Mouse (Mus musculus): ENCODE measurements at regions not wholly inside any gene's neighbourhood (a gene's known extent, or its start where the extent isn't known, plus 50 kb on each side); places are given as distances from the start of the nearest gene placed in this dataset.

DNA sequence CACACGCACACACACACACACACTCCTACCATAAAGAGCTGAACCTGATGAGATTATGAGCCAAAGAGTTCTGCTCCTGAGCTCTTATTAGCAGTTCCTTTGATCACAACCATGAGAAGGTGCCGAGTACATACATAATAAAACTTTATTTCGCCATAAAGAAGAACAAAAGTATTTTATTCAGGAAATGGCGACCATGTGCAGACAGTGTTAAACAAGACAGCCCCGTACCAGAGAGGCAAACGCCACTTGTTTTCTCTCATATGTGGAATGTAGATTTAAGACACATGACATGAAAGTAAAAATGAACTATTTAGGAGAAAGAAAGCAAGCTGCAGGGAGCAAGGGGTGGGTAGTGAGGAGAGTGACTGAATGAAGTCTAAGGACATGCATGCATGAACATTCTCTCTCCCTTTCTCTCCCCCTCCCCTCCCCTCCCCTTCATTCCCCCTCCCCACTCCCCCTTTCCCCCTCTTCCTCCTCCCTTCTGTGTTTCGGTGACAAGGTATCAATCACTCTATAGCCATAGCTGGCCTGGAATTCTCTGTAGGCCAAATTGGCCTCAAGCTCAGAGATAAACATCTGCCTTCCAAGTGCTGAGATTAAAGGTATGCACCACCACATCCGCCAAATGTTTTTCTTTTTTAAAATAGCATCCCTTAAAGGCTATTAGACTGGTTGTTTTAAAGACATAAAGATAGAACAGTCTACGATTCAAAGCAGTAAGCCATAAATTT is 266.0 kb upstream of the Map3k7 start:
- no peak for DNase-seq (ENCODE audit: low spot score in 2 of 2)

DNA sequence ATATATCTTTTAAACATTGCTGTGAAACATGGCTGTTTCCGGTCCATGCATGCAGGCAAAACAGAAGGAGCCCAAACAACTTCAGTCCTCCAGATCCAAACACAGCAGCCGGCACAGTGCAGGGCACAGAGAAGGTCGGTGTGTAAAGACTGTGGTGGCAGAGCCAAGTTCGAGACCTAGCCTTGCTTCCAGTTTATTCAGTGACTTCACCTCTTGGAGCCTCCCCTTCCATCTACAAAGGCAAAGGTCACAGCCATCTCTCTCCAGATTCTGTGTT is 265.5 kb upstream of the Map3k7 start:
- no peak for DNase-seq (ENCODE audit: low spot score in 2 of 2)

DNA sequence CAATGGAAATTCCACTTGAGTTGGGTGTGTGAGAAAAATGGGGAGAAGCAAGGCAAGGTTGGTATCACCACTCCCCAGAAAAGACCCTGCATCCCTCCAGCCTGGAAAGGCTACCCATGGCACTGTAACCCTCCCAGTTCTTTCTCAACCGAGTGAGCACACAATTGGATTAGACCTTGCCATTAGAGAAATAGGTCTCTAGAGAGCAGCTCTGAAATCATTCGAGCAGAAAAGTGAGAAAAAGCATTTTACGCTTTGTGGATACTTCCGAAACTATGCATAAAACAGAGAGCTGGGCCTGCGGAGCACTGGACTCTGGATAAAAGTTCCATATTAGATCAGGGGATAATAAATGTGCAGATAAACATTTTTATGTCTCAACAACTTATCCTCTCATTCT is 264.6 kb upstream of the Map3k7 start:
- DNase-seq (ENCODE audit: low spot score in 2 of 2), result no peak

DNA sequence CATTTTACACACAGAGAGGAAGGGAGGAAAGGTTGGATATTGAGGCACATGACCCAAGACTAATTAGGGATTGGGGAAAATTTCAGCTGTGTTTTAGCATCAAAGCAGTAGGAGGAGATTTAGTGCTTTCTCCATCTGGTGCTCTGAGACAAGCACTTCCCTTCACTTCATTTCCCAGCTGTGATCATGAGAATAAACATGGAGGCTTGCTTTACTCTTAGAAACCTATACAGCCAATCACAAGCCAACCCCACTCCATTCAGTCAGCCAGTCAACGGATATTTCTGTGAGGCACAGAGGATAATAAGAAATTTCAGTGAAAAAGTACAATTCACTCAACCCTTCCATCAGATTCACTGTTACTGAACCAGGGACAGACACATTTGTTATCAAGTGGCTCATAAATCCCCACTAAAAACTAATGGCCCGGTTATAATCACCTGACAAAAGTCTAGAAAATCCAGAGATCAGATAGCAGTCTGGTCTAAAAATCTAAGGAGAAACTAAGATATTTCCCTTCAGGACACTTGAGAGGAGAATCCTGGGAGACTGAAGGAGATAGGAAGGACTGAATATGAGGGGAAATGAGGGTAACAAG is 249.7 kb upstream of the Map3k7 start:
- no peak for DNase-seq (ENCODE audit: low spot score in 2 of 2)

DNA sequence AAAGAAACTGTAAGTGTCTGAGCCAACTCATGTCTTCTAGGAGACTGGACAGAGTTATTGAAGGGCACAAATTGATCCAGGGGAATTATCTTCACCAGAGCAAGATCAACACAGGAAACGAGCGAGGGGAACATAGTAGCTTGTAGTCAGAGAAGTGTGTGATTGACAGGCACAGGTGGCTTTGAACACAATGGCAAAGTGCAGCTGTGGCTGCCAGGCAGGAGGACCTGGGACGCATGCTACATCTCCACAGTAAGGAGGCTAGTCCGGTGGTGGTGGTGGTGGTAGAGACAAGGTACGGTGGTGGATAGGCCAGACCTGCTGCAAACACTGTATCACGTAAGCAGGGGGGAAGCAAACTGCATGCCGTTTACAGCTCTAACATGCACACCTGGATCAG is 240.4 kb upstream of the Map3k7 start:
- DNase-seq (ENCODE audit: low spot score in 2 of 2), result no peak

DNA sequence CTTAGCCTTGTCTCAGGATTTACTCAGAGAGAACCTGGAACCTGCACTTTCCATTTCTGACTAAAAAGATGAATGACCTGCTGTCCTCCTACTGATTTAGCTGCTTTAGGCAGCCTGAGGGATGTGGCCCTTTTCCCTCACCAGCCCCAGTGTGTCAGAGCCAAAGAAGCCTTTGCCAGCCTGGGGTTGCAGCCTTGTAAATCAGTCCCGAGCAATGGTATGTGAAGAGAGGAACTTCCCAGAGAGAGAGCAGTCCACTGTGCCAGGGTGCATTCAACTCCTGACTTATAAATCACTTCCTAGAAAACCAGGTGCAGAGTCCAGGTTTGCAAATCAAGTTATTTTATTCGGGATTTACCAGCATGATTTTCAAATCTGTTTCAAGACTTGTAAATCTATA is 239.5 kb upstream of the Map3k7 start:
- no peak for DNase-seq (ENCODE audit: low spot score in 2 of 2)

DNA sequence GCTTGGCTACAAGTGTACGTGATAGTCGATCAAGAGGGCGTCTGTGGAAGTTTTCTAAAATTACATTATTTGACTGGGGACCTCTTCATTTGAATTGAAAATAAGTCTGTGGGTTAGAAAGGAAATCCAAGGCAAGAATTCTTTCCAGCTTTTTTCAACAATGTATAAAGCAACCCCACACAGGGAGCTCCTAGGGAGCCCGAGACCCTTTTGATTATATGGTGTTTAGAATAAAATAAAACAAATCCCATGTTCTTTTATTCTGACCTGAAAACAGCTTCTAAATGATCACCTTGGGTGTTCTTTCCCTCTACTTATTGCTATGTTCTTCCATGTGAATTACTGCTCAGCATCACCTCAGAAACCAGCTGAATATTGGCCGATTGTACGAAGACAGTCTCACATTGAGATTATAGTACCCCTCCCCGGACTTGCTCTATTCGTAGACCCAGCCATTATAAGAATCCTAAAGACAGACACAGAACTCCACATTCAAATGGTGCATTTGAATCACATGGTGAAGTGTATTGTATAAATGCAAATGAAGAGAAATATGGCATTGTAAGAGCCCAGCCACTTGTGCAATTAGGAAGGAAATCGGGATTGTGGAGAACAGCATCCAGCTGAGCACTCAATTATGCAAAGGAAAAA is 236.3 kb upstream of the Map3k7 start:
- DNase-seq (ENCODE audit: low spot score in 2 of 2), result no peak

DNA sequence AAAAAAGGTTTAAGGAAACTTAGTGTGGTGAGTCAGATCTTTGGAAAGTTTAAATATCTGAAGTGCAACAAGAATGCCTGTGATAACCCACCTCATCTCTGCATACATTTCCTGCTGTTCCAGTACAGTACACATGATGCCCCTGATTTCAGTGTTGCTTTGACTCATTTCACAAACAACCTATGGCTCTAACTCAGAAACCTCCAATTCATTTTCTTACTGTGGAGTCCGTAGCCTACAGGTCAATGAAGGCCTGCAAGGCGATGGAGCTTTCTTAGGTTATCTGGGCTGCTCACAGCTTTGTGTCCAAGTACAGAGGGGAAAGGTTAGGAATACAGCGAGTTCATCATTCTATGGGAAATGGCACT is 235.8 kb upstream of the Map3k7 start:
- DNase-seq (ENCODE audit: low spot score in 2 of 2), result no peak

DNA sequence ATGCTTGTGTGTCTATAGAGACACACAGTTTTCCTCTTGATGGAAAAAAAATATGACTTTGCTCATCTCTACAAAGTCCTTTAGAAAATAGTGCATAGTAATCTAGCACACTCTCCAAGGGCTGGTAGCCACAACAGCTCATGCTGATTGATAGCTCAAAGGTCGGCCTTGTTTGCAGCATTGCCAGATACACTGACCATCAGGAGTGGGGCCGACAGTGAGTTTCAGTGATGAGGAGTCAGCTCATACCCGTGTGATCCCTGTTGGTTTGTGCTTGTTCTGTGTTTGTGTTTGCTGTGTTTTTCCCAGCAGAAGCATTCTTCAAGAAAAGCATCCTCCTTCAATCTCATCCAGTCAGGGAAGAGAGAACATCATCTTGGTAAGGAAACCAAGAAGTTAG is 220.1 kb upstream of the Map3k7 start:
- DNase-seq (ENCODE audit: low spot score in 2 of 2), result no peak

DNA sequence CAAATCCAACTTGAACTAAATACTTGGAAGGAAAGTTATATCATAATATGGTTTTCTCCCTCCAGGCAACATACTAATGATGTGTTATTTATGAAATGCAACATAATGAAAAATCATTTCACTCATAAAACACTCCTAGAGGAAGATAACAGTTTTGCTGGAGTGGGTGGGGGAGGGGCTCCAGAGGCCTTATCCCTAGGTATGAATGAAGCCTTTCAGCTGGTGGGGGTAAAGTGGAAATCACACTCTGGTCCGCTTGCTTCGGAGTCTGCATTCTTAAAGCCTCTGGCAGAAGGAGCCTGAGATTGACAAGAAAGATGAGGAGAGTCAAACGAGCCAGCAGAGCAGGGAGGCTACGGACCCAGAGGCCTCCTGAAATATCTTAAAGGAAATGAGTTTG is 219.5 kb upstream of the Map3k7 start:
- DNase-seq (ENCODE audit: low spot score in 2 of 2), result no peak

DNA sequence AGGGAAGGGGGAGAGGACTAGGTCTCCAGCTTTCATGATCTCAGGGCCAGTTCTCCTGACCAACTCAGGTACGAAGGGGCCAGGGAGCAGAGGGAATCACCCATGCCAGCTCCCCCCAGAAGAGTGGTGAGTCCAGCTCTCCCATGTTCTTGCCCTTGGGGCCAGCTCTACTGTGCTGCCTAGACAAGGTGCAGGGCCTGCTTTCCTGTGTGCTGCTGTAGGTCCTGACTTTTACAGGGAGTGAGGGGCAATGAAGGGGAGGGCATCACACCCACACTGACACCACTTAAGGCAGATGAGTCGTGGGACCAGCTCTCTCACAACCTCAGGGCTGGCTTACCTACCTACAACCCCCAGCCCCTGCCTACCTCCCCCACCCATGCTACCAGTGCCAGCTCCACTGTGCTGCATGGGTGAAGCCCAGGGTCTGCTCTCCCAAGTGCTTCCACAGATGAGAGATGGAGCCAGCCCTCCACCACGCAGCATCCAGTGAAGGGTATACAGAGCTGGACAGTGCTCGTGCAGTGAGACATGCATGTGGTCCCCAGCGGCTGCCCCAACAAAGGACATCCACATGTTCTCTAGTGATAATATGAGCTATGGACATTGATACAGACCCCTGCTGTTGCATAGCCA is 210.1 kb upstream of the Map3k7 start:
- DNase-seq (ENCODE audit: low spot score in 2 of 2), result no peak

DNA sequence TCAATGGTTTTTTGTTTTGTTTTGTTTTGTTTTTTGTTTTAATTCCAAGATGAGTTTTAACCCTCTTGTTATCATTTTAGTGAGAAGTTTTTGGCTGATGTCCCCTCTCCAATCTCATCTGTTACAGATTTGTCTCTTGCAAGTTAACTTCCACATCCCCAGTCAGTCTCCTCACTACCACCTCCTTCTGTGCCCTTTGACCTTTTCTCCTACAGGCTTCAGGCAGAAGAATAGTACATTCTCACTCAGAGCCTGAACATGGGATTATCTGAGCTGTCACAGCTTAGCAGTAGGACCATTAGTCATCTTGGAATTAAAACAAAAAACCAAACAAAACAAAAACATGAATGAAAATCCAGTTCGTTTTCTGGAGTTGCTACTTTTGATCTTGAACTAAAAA is 206.8 kb upstream of the Map3k7 start:
- DNase-seq (ENCODE audit: low spot score in 2 of 2), result no peak

DNA sequence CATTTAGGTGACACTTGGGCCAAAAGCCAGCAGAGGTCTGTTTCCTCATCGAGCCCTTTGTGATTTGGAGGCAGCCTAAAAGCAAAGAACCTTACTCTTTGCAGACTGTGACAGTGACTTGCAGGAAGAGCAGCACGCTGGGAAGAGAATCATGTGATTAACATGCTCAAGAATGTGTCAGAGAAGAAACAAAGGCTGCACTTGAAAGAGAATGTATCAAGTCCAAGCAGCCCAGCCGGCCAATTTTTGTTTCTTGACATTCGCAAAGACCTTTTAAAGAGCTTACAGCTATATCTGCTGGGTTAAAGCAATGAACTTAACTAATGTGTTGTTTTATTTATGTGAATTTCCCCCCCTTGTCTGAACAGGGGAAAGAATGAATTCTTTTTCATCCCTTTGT is 203.8 kb upstream of the Map3k7 start:
- no peak for DNase-seq (ENCODE audit: low spot score in 2 of 2)

DNA sequence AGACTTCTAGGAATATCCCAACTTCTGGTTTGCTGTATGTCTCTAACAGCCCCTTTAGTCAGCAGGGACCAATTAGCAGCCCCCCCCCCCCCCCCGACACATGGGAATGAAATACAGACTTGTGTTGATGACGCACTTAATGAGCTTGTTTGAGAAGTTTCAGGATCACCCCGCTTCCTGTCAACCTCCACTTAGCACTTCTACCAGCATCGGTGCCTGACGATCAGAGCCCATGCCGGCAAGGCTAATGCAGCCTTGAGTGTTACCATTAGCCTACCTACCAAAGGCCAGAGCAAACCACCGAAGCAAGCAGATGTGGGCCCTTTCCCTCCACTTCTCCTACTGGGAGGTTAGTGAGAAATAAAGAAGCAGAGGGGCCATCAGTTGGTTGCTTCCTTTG is 201.7 kb upstream of the Map3k7 start:
- DNase-seq (ENCODE audit: low spot score in 2 of 2), result no peak

DNA sequence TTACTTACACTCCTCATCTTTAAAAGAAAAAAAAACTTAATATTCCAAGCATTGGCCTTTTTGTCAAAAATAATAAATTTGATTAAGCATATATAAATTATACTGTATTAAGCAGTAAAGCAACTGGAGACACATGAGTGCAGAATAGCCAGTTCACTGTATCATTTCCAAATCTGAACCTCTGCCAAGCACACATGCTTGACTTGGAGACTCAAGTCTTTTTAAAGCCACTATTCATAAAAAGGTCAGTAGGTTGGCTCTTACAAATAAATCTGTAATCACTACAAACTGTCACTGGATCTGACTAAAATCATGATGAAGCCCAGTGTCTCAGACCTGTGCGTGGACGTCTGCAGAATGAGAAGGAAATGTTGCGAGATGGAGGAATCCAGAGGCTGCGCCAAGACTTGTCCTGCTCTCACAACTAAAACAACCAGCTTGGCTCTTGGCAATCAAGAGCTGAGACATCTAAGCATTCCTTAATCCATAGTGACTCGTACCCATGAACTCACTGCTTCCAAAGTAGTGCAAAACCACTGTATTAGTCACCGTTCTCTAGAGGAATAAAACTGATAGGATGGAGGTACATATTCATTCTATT is 195.8 kb upstream of the Map3k7 start:
- DNase-seq (ENCODE audit: low spot score in 2 of 2), result no peak

DNA sequence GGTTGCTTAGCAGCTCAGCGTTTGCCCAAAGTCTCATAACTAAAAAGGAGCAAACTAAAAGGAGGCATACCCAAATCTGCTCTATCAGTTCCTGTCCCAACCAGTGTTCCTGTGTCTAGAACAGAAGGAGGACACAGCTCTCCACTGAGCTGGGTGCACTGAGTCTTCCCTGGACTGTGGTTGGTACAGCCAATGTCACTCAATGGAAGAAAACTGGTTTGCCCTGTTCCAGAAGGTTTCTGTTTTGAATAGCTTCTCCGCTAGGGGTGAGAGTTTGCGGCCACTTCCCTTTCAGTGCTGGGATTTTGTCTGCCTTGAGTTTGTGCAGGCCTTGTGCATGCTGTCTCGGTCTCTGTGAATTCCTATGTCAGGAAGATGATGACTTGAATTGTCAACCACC is 194.6 kb upstream of the Map3k7 start:
- no peak for DNase-seq (ENCODE audit: low spot score in 2 of 2)

DNA sequence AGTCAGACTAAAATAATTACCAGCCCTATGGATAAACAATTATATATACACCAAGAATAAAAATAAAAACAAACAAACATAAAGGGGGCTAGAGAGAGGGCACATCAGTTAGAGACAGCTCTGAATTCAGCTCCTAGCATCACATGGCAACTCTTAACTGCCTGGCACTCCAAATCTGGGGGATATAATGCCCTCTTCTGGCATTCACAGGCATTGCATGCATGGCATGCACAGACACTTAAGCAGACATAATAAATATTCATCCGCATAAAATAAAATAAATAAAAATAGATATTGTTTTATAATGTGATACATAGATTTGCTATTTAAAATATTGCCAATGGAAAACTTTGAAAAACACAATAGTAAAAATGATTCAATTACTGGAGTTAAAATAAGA is 177.6 kb upstream of the Map3k7 start:
- DNase-seq (ENCODE audit: low spot score in 2 of 2), result no peak

DNA sequence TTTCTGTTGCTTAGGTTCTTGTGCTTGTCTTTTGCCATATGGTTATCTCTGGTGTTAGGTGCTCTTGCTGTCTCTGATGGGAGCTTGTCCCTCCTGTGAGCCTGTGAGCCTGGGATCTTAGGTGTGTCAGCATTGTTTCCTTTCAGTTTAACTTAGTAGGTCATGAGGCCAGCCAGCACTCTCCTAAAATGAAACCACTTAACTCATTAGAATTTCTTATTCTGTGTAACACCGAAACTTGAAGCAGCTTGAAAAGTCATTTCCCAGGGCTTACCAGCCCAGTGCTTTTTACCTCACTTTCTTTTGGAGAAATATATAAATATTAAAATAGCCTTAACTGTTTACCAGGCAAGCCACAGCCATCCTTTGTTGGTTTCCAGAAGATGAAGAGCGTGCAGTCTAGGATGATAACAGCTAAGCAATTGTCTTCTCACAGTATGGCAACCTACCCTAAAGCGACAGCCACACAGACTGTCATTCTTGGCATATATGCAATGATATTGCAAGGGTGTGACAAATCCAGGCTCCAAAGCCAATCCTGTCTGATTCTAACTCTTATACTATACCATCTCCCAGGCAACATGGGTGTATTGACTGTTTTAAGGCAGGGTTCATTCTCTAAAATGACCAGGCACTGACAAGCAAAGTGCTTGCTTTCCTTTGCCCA is 146.2 kb upstream of the Map3k7 start:
- DNase-seq (ENCODE audit: low spot score in 2 of 2), result no peak

DNA sequence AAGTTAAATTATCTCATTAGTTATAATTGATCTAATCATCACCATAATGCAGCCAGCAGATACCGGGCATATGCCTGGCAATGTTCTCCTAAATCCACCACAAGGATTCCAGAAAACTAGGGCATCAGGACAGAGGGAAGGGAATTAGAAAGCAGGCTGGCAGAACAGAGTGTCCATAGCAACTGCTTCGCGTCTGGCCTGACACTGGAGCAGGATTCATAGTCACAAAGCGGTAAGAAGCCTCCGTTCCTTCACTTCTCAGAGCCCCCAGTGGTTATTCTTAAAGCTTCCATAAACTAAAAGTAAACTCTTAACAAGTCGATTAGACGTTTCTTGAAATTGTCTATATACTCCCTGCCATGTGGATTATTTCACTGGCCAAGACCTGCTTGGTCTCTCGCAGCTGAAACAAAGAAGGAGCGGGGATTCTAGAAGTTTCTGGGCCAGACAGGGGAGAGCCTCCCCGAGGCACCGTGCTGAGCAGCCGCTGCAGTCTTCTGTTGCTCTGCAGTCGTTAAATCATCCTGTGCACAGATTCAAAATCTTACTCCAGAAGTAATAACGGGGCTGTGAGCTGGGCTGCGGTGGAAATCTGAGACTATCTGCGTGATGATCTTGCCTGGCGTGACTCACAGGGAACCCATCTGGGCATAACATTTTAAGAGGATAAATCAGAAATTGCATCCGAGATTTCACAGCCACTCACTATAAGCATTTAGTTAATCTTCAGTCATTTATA is 144.2 kb upstream of the Map3k7 start:
- no peak for DNase-seq (ENCODE audit: low spot score in 2 of 2)

DNA sequence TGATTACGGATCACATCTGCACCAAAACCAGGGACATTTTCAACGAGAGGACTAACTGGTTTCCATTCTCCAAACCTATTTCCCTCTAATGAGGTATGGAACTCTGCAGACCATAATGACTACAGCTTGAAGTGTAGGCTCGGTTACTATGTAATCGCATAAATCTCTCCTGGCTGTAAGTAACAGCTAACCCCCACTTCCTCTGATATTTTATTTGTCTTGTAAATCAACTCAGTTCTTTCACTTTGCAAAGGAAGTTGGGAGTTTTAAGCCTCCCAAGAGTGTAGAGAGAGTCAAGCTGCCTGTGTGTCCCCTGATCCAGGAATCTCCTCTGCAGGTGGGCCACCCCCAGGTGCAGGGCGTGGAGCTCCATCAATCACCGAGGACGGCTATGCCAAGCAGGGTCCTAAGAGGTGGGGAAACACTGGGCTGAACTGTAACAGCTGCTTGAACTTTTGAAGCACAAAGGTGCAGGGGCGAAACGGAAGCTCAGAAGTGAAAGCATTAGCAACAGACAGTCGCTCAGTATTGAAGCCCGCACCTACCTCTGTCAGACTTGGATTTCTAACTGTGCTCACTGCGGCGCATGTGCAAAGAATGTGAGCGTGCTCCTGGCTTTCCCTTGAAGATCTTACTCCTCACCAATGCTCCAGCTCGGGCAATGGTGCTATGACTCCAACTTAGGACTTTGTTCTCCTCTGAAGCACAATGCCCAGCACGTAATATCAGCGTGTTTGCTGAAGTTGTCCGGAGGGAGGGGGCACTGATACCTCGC is 140.1 kb upstream of the Map3k7 start:
- peak in 1 of 2 experiments; percentile 14 for DNase-seq (ENCODE audit: low spot score in 2 of 2)
